Mouse (Mus musculus): Measurements from ENCODE around the gene Tbx15.
A peak's percentile ranks its signal among the peaks of the same experiment; 100 is the strongest.

The Tbx15 gene

GRCm38 (mm10) chr3:99248831-99249550 is 8.8 kb downstream of the Tbx15 start:
- DNase-seq (ENCODE audit: extremely low read depth, low read depth) = no peak

GRCm38 (mm10) chr3:99249551-99249870 is 9.3 kb downstream of the Tbx15 start:
- DNase-seq (ENCODE audit: extremely low read depth, low read depth) = no peak

GRCm38 (mm10) chr3:99249906-99250305 is 9.7 kb downstream of the Tbx15 start:
- no peak for DNase-seq (ENCODE audit: extremely low read depth, low read depth)

- DNase-seq (ENCODE audit: extremely low read depth, low read depth) = no peak
These were observed 11.3 kb downstream of the Tbx15 start for GRCm38 (mm10) chr3:99251271-99252165.

- no peak for DNase-seq (ENCODE audit: extremely low read depth, low read depth)
These were observed 12.4 kb downstream of the Tbx15 start for GRCm38 (mm10) chr3:99252461-99253091.

GRCm38 (mm10) chr3:99253092-99253488 is 12.9 kb downstream of the Tbx15 start:
- DNase-seq (ENCODE audit: extremely low read depth, low read depth) = peak; percentile 85

- DNase-seq (ENCODE audit: extremely low read depth, low read depth) = peak; percentile 81
These were observed 13.6 kb downstream of the Tbx15 start for GRCm38 (mm10) chr3:99253497-99254451.

- DNase-seq (ENCODE audit: extremely low read depth, low read depth) = peak; percentile 54
These were observed 14.5 kb downstream of the Tbx15 start for GRCm38 (mm10) chr3:99254559-99255151.

- no peak for DNase-seq (ENCODE audit: extremely low read depth, low read depth)
These were observed 15.5 kb downstream of the Tbx15 start for GRCm38 (mm10) chr3:99255411-99256365.

GRCm38 (mm10) chr3:99256366-99256750 is 16.2 kb downstream of the Tbx15 start:
- no peak for DNase-seq (ENCODE audit: extremely low read depth, low read depth)

- DNase-seq (ENCODE audit: extremely low read depth, low read depth) = no peak
These were observed 16.6 kb downstream of the Tbx15 start for GRCm38 (mm10) chr3:99256766-99257165.

GRCm38 (mm10) chr3:99257586-99258577 is 17.7 kb downstream of the Tbx15 start:
- DNase-seq (ENCODE audit: extremely low read depth, low read depth) = no peak

GRCm38 (mm10) chr3:99259741-99260270 is 19.6 kb downstream of the Tbx15 start:
- DNase-seq (ENCODE audit: extremely low read depth, low read depth) = no peak

GRCm38 (mm10) chr3:99260395-99260794 is 20.2 kb downstream of the Tbx15 start:
- no peak for DNase-seq (ENCODE audit: extremely low read depth, low read depth)

GRCm38 (mm10) chr3:99261371-99261791 is 21.2 kb downstream of the Tbx15 start:
- no peak for DNase-seq (ENCODE audit: extremely low read depth, low read depth)

GRCm38 (mm10) chr3:99261986-99262385 is 21.8 kb downstream of the Tbx15 start:
- DNase-seq (ENCODE audit: extremely low read depth, low read depth) = no peak

GRCm38 (mm10) chr3:99263471-99263903 is 23.3 kb downstream of the Tbx15 start:
- peak; percentile 82 for DNase-seq (ENCODE audit: extremely low read depth, low read depth)

GRCm38 (mm10) chr3:99264695-99265094 is 24.5 kb downstream of the Tbx15 start:
- DNase-seq (ENCODE audit: extremely low read depth, low read depth) = peak; percentile 100

Measured in MEL-GATA-1-ER (cell line).